Mouse (Mus musculus) heart, postnatal 14 days (tissue): ENCODE measurements at regions not wholly inside any gene's neighbourhood (a gene's known extent, or its start where the extent isn't known, plus 50 kb on each side); places are given as distances from the start of the nearest gene placed in this dataset.

Experiments used
- DNase-seq, 2 experiments: peaks; one replicate each; pipeline ENCODE4 v3.0.0; 2021 to 2022
- intact Hi-C: fragments of 180-260 bp; cut with DNase I; formaldehyde crosslinking; loops from one replicate; pipeline ENCODE4 v1.15.1; 2025

DNA sequence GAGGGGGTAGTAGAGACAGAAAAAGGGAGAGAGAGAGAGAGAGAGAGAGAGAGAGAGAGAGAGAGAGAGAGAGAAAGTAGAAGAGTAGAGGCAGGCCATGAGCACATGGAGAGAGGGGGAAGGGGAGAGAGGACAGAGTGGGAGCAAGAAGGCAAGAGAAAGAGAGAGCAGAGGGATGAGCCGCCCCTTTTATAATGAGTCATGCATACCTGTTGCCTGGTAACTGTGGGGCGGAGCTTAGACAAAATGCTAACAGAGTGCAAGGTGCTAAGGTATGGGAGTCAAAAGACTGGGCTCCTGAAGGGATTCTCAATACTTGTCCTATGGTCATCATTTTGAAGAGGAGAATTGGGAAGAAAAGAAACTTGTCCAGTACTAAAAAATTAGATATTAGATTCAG, 126.1 kb downstream of the Lrrc30 start:
- DNase-seq = no peak

DNA sequence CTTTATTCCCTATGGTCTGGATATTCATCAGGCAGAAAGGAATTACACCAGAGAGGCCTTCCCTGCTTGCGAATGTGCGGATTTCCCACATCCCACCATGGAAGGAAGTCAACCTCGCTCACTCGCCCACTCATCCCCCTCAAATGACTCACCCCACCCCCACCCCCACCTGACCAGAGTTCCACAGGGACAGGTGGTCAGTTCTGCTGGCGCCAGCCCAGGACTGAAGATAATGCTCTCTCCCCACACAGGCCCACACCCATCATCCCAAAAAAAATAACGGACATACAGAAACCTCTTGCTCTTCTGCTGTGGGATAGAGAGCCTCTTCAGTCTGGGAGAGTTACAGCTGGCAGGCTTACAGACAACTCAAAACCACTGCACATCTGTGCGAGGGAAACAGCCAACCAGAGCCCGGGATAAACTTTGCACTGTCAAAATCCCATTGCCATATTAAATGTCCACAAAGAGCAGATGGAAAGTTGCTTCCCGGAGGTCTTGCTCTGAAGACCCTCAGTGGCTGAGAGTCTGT, 128.0 kb downstream of the Lrrc30 start:
- intact Hi-C loops = no loop called here

More for the DNA sequence above, 126.1 kb downstream of the Lrrc30 start:
- intact Hi-C loops = no loop called here

DNA sequence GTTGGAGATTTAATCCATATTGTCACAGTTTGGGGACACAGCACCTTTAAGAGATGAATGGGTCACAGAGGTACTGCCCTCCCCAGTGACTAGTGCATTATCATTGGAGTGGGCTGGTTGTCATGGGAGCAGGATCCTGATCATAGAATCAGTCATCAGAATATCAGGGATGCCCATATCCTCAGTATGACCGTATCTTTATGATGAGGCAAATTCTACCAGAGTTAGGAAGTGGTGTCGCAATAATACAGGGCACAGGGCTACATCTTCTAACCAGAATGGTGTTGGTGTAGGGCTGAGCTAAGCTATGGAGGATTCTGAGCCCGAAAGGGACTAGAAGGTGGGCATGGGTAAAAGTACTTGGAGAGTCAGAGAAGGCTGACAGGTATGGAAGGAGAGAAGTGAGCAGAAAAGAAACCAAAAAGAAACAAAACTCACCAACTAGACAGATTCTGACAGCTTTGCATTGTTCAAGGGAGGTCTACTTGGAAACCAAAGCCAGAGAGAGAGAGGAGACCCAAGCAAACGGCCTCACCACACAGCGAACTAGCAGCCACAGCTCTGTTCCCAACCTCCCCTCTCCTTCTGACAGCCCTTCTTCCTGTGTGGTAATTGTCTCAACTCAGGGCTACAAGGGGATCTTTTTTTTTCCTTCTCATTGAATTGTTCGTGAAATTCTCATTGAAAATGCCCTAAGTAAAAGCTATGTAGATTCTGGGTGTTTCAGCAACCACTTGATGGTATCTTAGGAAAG, 129.2 kb downstream of the Lrrc30 start:
- no peak for DNase-seq
- intact Hi-C loops = no loop called here

More for the DNA sequence above, 128.0 kb downstream of the Lrrc30 start:
- DNase-seq = no peak

- DNase-seq = no peak
- intact Hi-C loops = no loop called here
Measured at GRCm38 (mm10) chr17:67502628-67503027, 129.9 kb downstream of the Lrrc30 start.

GRCm38 (mm10) chr17:67499783-67500641, 132.5 kb downstream of the Lrrc30 start:
- intact Hi-C loops = no loop called here
- no peak for DNase-seq

DNA sequence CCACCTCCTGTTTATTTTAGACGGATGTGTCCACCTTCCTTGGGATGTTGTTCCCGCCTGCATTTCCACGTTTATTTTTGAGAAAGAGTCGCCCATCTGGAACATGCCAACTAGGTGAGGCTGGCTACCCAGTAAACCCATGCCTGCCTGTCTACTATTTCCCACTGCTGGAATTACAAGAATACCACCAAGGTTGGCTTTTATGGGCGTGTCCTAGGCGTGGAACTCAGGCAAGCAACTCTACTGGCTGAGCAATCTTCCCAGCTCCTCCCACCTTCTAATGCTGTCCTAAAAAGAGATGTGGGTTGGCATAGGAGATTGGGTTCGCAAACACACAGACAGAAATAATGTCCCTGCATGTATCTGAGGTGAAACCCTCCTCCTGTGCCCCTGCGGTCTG, 135.1 kb downstream of the Lrrc30 start:
- no peak for DNase-seq
- intact Hi-C loops = no loop called here

GRCm38 (mm10) chr17:67480463-67480862, 126.2 kb upstream of the Ptprm start:
- DNase-seq = no peak
- intact Hi-C loops = no loop called here

DNA sequence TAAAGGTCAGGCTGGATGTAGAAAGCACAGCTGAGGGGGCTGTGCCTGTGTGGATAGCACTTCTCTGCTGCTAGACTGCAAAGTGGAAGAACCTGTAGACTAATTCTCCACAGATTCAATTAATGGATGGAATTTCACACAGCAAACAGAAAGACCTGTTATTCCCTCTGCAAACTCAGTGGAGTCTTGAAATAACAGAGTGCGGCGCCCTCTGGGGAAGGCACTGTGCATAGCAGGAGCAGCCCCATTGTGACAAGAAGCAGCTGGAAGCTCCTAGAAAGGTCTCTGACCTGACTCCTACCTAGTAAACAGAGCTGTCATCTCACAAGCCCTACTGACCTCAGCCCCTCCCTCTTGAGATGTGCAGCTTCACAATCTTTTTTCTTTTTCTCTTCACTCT, 118.9 kb upstream of the Ptprm start:
- peak; percentile 76 to 84 for DNase-seq
- intact Hi-C loops = loop anchor here (1.0 to 5.0 kb wide), 4 partner anchors 112 to 896 kb away; partner anchors contain the start of gene Ptprm

DNA sequence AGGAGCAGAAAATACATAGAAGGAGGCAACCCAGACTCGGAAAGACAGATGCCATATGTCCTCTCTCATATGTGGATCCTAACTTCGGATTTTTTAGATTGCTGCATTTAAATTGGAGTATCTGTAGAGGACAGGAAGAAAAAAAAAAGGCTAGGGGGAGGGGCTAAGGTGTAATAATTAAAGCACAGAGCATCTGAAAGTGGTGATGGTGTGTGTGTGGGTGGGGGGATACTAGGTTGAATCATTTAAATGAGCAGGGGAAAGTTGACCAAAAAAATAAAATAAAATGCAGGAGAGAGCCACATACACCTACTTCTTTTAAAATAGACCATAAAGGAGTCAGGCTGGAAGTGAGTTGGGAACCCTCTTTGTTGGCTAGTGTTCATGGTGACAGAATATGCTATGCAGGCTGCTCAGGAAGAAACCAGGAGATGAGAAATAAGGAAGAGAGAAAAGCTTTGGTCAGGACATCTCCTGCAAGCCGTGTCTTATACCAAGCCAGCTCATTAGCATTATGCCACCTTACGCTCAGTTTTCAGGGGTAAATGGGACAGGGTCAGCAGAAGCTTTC, 104.7 kb upstream of the Ptprm start:
- DNase-seq = no peak
- intact Hi-C loops = no loop called here

- intact Hi-C loops = no loop called here
- DNase-seq = no peak
Measured at GRCm38 (mm10) chr17:67451966-67452365, 97.7 kb upstream of the Ptprm start.

GRCm38 (mm10) chr17:67451081-67451480, 96.8 kb upstream of the Ptprm start:
- intact Hi-C loops = no loop called here

DNA sequence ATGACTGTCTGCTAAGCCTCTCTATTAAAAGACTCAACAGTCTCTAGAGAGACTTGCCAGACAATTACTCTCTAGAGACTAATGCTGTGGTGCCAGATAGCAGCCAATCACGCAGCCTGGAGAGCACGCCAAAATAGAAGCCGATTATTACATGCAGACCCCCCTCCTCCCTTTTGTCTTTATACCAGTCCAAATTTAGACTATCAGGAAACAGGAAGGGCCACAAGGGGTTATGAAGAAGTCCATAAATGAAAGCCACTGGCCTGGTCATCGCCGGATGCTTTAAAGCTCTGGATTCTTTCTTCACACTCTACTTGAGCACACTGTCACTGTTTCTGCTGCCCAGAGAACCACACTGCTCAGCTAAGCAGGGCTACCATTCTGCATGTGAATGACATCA, 95.8 kb upstream of the Ptprm start:
- no peak for DNase-seq
- intact Hi-C loops = no loop called here

More at GRCm38 (mm10) chr17:67451081-67451480, 96.8 kb upstream of the Ptprm start:
- DNase-seq = no peak

DNA sequence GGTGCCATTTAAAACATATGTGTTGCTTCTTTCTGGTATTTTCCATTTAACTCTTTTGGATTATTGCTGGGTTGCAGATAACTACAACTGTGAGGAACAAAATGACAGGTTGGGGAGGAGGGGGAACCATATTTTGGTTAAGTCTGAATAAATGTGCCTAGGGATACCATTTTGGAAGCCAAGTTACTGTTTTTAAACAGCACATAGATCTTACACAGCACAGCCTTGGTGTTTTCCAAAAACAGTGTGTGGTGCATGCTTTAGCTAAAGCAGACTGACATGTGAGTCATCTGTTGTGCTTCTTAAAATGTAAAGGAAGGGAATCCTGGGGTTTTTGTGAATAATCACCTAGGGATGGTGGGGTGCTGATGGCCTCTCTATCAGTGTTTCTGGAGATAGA, 91.7 kb upstream of the Ptprm start:
- intact Hi-C loops = no loop called here
- no peak for DNase-seq

DNA sequence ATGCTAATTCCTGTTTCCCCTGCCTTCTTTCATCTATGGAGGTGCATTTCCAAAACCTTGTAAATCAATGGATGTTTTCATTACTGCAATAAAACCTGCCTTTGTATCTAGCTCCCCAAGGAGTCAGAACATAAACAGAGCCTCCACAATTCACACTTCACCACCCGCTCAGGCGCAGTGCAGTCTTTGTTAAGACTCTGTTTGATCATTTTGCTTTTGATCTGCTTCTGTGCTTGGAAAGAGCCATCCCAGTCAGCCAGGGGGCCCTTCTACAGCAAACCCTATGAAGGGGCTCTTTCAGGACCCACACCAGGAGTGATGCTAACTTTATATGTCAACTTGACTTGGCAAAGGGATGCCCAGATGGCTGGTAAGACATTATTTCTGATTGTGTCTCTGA, 86.7 kb upstream of the Ptprm start:
- intact Hi-C loops = no loop called here

DNA sequence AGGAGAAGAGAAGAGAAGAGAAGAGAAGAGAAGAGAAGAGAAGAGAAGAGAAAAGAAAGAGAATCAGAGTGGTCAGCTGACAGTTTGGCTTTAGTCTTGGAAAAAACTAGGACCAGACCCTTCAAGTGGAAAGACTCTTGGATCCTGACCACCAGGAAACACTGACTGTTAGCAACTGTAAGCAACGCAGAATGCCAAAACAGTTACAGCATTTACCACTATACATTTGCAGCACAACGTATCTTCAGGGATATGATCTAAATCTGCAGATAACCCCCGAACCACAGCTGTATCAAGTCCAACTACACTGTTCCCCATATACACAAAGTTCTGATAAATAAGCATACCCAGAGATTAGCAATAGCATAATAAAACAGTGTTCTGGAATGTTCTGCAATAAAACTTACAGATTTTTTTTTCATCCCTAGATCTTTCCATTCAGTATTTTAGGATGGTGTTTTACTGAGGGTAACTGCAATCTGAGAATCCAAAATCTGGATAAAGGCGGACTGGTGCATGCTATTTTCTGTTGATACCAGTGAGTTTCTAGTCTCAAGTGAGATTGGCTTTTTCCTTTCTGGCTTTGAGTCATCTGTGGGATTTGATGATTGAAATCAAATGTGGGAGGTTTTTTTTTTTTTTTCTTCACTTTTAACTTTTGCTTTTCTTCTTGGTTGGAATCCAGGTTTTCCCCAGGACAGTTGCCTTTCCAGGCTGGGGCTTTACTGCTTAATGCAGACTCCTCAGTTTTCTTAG, 65.9 kb upstream of the Ptprm start:
- intact Hi-C loops = no loop called here
- no peak for DNase-seq

More for the DNA sequence above, 86.7 kb upstream of the Ptprm start:
- DNase-seq = no peak

DNA sequence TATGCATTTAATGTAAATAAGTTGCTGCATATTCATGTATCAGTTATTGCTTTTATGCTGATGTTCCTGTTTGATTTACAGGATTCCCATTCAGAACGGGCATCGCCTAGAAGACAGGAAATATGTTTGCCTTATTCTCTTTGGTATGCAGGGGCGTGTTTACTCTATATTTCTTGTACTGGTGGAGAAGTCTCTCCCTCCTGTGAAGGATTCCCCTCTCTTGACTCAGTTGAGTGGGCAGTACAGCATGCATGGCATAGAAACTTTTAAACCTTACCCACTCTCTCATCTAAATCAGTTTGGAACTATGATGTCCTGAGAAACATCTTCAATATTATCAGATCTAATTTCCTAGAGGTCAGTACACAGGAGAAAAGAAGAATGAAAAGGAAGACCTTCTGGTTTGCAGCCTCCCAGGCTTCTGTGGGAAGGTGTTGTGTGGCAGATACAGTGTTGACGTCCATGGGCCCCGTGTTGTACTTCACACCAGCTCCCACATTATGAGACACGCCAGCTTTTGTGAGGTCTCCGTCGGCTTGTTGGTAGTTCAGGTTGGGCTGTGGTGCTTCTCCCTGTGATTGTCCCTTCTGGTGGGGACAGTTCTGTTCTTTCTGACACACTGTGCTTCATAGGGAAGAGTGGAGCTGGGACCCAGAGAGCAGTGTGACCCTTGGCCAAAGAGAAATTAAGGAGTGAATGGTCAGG, 58.4 kb upstream of the Ptprm start:
- intact Hi-C loops = loop anchor here (5.0 kb wide), 1 partner anchor 55 kb away; no protein-coding TSS in a partner anchor

DNA sequence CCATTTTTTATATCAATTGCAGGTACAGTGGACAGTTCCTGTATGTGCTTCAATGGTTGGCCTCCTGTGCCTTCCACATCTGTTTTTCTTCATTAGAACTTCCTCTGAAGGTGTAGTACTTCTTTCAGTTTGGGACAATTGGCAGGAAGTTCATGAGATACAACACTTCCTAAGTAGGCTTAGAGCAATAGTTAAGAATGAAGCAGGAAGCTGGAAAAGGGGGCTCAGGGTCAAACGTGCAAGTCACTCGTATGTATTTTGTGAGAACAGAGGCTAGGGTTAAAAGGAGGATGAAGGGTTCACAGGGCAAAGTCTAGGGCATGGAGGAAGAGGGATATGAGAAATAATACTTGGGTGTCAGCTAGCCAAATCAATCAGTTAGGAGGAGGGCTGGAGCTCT, 55.7 kb upstream of the Ptprm start:
- DNase-seq = no peak
- intact Hi-C loops = loop anchor here (5.0 kb wide), 2 partner anchors 57 to 102 kb away; no protein-coding TSS in a partner anchor

More for the DNA sequence above, 58.4 kb upstream of the Ptprm start:
- no peak for DNase-seq

DNA sequence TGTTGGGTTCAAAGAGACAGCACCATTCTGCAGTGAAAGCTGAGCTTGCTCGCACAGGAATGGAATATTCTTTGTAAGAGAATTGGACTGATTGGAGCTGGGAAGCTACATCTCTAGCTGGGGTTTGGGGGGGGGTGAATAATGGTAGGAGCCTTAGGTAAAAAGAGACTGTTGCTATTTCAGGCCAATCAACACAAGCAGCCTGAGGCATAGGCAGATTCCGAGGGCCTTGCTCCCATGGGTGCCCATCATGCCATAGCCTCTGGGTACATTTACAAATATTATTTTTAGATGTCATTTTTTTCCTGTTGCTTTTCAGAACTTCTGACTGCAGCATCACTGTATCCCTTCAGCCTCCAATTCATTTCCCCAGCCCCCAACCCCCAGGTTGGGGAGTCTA, 51.7 kb upstream of the Ptprm start:
- DNase-seq = no peak
- intact Hi-C loops = loop anchor here (5.0 kb wide), 1 partner anchor 106 kb away; no protein-coding TSS in a partner anchor
